Mouse (Mus musculus) testis, adult 2 months (tissue): ENCODE data around the gene Mrtfa. TPM values are rescaled to one million over a fixed set of nuclear protein-coding genes. Genes with fewer than 3 reads are reported as not detected.
A peak's percentile ranks its signal among the peaks of the same experiment; 100 is the strongest.

Experiments
- H3K27ac ChIP-seq: fragments of 200-500 bp; 2 replicates; pipeline ENCODE4 v1.5.1; 2012; ENCODE audit warnings: low read depth, low read length; ENCODE audit not compliant: control insufficient read depth, insufficient read depth
- H3K27me3 ChIP-seq: fragments of 200-500 bp; 2 replicates; pipeline ENCODE4 v1.6.1; 2012; ENCODE audit warnings: mild to moderate bottlenecking, low read length, moderate library complexity; ENCODE audit not compliant: control insufficient read depth, insufficient read depth
- H3K36me3 ChIP-seq: fragments of 200-500 bp; 2 replicates; pipeline ENCODE4 v1.6.1; 2012; ENCODE audit warnings: mild to moderate bottlenecking, low read length; ENCODE audit not compliant: control insufficient read depth, insufficient read depth
- H3K4me1 ChIP-seq: fragments of 200-500 bp; 2 replicates; pipeline ENCODE4 v1.6.1; 2012; ENCODE audit warnings: low read length; ENCODE audit not compliant: control insufficient read depth, insufficient read depth
- H3K4me3 ChIP-seq: fragments of 200-500 bp; 2 replicates; pipeline ENCODE4 v1.5.1; 2012; ENCODE audit warnings: low read depth, mild to moderate bottlenecking, low read length, moderate library complexity, mixed read lengths; ENCODE audit not compliant: control insufficient read depth
- CTCF ChIP-seq: fragments of 200-500 bp; IDR thresholded peaks from 2 replicates; pipeline ENCODE4 v1.5.1; 2012; ENCODE audit warnings: low read depth, mild to moderate bottlenecking, inconsistent platforms, low read length, moderate library complexity; ENCODE audit not compliant: control insufficient read depth, insufficient read depth, insufficient replicate concordance
- POLR2A ChIP-seq: fragments of 200-500 bp; IDR thresholded peaks from 2 replicates; pipeline ENCODE4 v1.6.1; 2012; ENCODE audit warnings: low read depth, mild to moderate bottlenecking, inconsistent platforms, low read length, moderate library complexity; ENCODE audit not compliant: control insufficient read depth
- polyA plus RNA-seq: library from polyadenylated mRNA; depleted of rRNA; stranded (reverse); fragments of >200 nt; gene quantifications from 2 replicates; pipeline ENCODE4 v1.2.3, GENCODE M21; 2012

The Mrtfa gene
- polyA plus RNA-seq, 1 experiment = 26.8 TPM

DNA sequence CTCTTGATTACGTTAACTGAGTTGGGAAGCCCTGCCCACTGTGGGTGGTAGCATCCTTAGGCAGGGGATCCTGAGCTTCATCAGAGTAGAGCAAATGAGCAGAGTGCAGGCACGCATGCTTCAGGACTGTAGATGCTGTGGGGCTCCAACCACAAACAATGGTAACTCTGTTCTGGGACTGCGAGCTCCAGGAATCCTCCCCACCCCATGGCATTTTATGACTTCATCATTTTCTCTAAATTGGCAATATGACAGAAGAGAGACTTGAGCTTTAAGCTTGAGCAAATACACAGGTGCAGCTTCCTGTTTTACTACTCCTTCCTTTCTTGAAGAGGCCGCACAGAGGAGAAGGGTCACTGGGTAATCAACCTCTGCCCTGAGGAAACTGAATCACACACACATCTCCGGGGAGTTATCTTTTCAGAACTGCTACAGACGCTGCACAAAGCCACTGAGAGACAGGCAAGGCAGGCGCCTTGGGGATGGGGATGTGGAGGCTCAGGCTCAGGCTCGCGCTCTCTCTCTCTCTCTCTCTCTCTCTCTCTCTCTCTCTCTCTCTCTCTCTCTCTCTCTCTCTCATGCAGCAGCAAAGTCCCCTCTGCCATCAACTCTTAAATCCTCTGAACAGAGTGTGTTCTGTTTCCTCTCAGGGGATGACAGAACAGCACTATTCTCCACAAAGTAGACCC lies 157.5 kb downstream of the Mrtfa start:
- TF ChIP-seq POLR2A (no peak), CTCF (no peak)
- H3K4me1 ChIP-seq = no peaks in the 10 kb centered on the region

DNA sequence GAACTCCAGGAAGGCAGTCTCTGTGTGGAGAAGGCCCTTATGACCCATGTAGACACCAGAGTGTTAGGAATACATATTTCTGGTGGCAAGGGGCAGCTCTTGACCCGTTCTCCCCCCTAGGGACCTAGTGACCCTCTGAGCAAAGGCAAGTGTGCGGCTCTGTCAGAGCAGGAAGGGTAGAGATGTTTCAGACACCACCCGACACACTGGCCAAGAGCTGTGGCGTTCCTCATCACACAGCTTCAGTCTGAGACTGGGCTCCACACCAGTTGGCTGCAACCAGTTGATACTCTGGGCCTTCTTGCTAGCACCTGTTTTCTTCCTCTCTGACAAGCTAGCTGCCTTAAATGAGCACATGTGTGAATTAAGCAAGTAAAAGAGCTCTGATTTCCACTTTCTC lies 158.9 kb downstream of the Mrtfa start:
- Histone ChIP-seq H3K27me3 (no peaks in the 10 kb centered on the region), H3K4me1 (peaks cover 2% of the 10 kb centered on the region; the same call in 1 of the 2 replicates), H3K36me3 (no peaks in the 10 kb centered on the region), H3K27ac (no peak overlapping the region), H3K4me3 (no peak overlapping the region)
- TF ChIP-seq POLR2A (no peak), CTCF (no peak)

More for the DNA sequence above, 157.5 kb downstream of the Mrtfa start:
- Histone ChIP-seq H3K4me3 (no peak overlapping the region), H3K27me3 (no peaks in the 10 kb centered on the region), H3K27ac (no peak overlapping the region), H3K36me3 (no peaks in the 10 kb centered on the region)

- Histone ChIP-seq H3K27ac (no peak overlapping the region), H3K4me1 (peaks cover 2% of the 10 kb centered on the region; the same call in 1 of the 2 replicates)
- TF ChIP-seq CTCF (no peak), POLR2A (no peak)
These were observed 159.6 kb downstream of the Mrtfa start for GRCm38 (mm10) chr15:81030891-81031425.

GRCm38 (mm10) chr15:81027378-81028173 lies 163.0 kb downstream of the Mrtfa start:
- Histone ChIP-seq H3K27ac (no peak overlapping the region), H3K27me3 (no peaks in the 10 kb centered on the region), H3K4me3 (no peak overlapping the region), H3K4me1 (peaks cover 2% of the 10 kb centered on the region; the same call in 1 of the 2 replicates), H3K36me3 (no peaks in the 10 kb centered on the region)
- TF ChIP-seq CTCF (peak; percentile 20; the same call in 1 of the 2 replicates), POLR2A (no peak)

More at GRCm38 (mm10) chr15:81030891-81031425, 159.6 kb downstream of the Mrtfa start:
- no peak overlapping the region for H3K4me3 ChIP-seq
- H3K27me3 ChIP-seq = no peaks in the 10 kb centered on the region
- no peaks in the 10 kb centered on the region for H3K36me3 ChIP-seq

DNA sequence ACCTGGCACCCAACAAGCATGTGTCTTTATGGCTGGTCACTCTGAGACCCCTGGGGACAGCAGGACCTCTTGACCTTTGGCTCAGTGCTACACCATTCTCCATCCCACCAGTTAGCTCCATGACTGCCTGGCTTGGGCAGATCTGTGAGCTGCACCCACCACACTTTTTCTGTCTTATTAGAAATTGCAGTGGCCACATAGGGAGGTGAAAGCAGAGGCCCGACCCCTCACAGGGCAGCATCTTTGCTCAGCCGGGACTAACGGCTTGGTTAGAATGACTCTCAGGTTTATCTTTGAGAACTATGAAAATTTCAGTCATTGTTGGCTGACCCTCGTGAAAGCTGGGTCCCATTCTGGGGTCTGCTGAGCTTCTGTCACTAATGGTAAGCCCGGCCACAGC lies 163.7 kb downstream of the Mrtfa start:
- H3K4me3 ChIP-seq = no peak overlapping the region
- no peaks in the 10 kb centered on the region for H3K36me3 ChIP-seq
- H3K27ac ChIP-seq = no peak overlapping the region
- peaks cover 2% of the 10 kb centered on the region; the same call in 1 of the 2 replicates for H3K4me1 ChIP-seq
- H3K27me3 ChIP-seq = no peaks in the 10 kb centered on the region
- TF ChIP-seq CTCF (no peak), POLR2A (no peak)

- H3K36me3 ChIP-seq = no peaks in the 10 kb centered on the region; the same call in 1 of the 2 replicates
- TF ChIP-seq POLR2A (no peak), CTCF (no peak)
These were observed 166.7 kb downstream of the Mrtfa start for GRCm38 (mm10) chr15:81023842-81024241.

GRCm38 (mm10) chr15:81022437-81022836 lies 168.1 kb downstream of the Mrtfa start:
- no peak for TF ChIP-seq CTCF
- no peak for TF ChIP-seq POLR2A
- H3K27me3 ChIP-seq = no peaks in the 10 kb centered on the region
- no peaks in the 10 kb centered on the region; the same call in 1 of the 2 replicates for H3K36me3 ChIP-seq
- no peak overlapping the region for H3K4me3 ChIP-seq
- H3K27ac ChIP-seq = no peak overlapping the region
- H3K4me1 ChIP-seq = peaks cover 4% of the 10 kb centered on the region; the same call in 1 of the 2 replicates

More at GRCm38 (mm10) chr15:81023842-81024241, 166.7 kb downstream of the Mrtfa start:
- no peak overlapping the region for H3K27ac ChIP-seq
- H3K4me3 ChIP-seq = no peak overlapping the region
- H3K4me1 ChIP-seq = peaks cover 4% of the 10 kb centered on the region; the same call in 1 of the 2 replicates
- H3K27me3 ChIP-seq = no peaks in the 10 kb centered on the region
